Mouse (Mus musculus) embryo, embryonic 11 days (tissue): ENCODE results near the gene Tex261.
"Not testable (repeated sequence)": the region's sequence is repeated elsewhere in the genome, so short reads cannot be mapped to it uniquely, and the experiment has no call there.

Source experiments
- DNase-seq: peaks from one replicate; pipeline ENCODE4 v3.0.0-alpha.2; 2015

Tex261 gene

GRCm38 (mm10) chr6:83775638-83776293 lies at the start of gene Tex261:
Gene Tex261, minus strand, starts transcription at chr6:83775813.
- peak; percentile 94 for DNase-seq

GRCm38 (mm10) chr6:83821856-83822255 lies 46.2 kb upstream of the Tex261 start:
- no peak for DNase-seq

- no peak for DNase-seq
Observed at GRCm38 (mm10) chr6:83820727-83821515, 45.3 kb upstream of the Tex261 start.

GRCm38 (mm10) chr6:83818996-83819395 lies 43.4 kb upstream of the Tex261 start:
- DNase-seq, result no peak

GRCm38 (mm10) chr6:83815801-83816200 lies 40.2 kb upstream of the Tex261 start:
- DNase-seq, result no peak

GRCm38 (mm10) chr6:83802846-83803245 lies 27.2 kb upstream of the Tex261 start:
- no peak for DNase-seq

GRCm38 (mm10) chr6:83802033-83802432 lies 26.4 kb upstream of the Tex261 start:
- no peak for DNase-seq

GRCm38 (mm10) chr6:83796686-83797085 lies 21.1 kb upstream of the Tex261 start:
- no peak for DNase-seq

- peak; percentile 32 for DNase-seq
Observed at GRCm38 (mm10) chr6:83795492-83795900, 19.9 kb upstream of the Tex261 start.

- DNase-seq, result peak; percentile 95
Observed at GRCm38 (mm10) chr6:83794760-83795296, 19.2 kb upstream of the Tex261 start, which contains the start of gene Nagk. Gene Nagk, plus strand, starts transcription at chr6:83794982.

- DNase-seq, result no peak
Observed at GRCm38 (mm10) chr6:83791251-83791890, 15.8 kb upstream of the Tex261 start.

- not testable (repeated sequence) for DNase-seq
Observed at GRCm38 (mm10) chr6:83790533-83790932, 14.9 kb upstream of the Tex261 start.

- peak; percentile 26 for DNase-seq
Observed at GRCm38 (mm10) chr6:83788554-83788953, 12.9 kb upstream of the Tex261 start.

- DNase-seq, result no peak
Observed at GRCm38 (mm10) chr6:83786426-83786825, 10.8 kb upstream of the Tex261 start.

GRCm38 (mm10) chr6:83779026-83779425 lies 3.4 kb upstream of the Tex261 start:
- peak; percentile 65 for DNase-seq

- DNase-seq, result no peak
Observed at GRCm38 (mm10) chr6:83778306-83778705, 2.7 kb upstream of the Tex261 start.

GRCm38 (mm10) chr6:83774781-83775563 lies 641 bp downstream of the Tex261 start:
- peak; percentile 45 for DNase-seq

- DNase-seq, result no peak
Observed at GRCm38 (mm10) chr6:83774126-83774525, 1.5 kb downstream of the Tex261 start.

- no peak for DNase-seq
Observed at GRCm38 (mm10) chr6:83768485-83768884, 7.1 kb downstream of the Tex261 start.

- no peak for DNase-seq
Observed at GRCm38 (mm10) chr6:83766982-83767381, 8.6 kb downstream of the Tex261 start.

GRCm38 (mm10) chr6:83762880-83763431 lies 12.7 kb downstream of the Tex261 start:
- DNase-seq, result peak; percentile 59

- no peak for DNase-seq
Observed at GRCm38 (mm10) chr6:83762344-83762743, 13.3 kb downstream of the Tex261 start, which contains the start of gene Ankrd53. Gene Ankrd53, plus strand, starts transcription at chr6:83762644.
